8 mouse cellular contexts compared by ENCODE assay signal in genomic region chr7:119076712-119077619, GRCm38 (mm10).
A peak's percentile ranks its signal among the peaks of the same experiment; 100 is the strongest.
DNase-seq lines count a peak whose midpoint lies in the region; ATAC-seq lines count a peak whose summit lies in the region.

No protein-coding gene starts in this region.

- peak; percentile 21 to 50 for DNase-seq in cerebellum, postnatal 10 days
- DNase-seq in ZHBTc4 (ENCODE audit: low read depth, low spot score) = peak; percentile 42
- peak; percentile 7 for DNase-seq in lung, postnatal 14 days
- DNase-seq in left cerebral cortex, adult 11 months (ENCODE audit: low spot score) = no peak
- no peak for DNase-seq in right cerebral cortex, postnatal 36 days (ENCODE audit: low spot score in 2 of 2)

- 0 out of 2 replicates have a peak overlapping the region, but pooled peaks have one; percentile 6 for H3K4me2 ChIP-seq in hindbrain, embryonic 15.5 days

- no peak overlapping the region for H3K9ac ChIP-seq in hindbrain, embryonic 15.5 days

- H3K4me1 ChIP-seq in hindbrain, embryonic 15.5 days (replicated peaks) = 0 out of 2 replicates have a peak, but pooled peaks cover 4% of the 10 kb centered on the region

- H3K9me3 ChIP-seq in hindbrain, embryonic 15.5 days = no peaks in the 10 kb centered on the region

- H3K27ac ChIP-seq in hindbrain, embryonic 15.5 days (replicated peaks) = peak overlapping the region; percentile 23; the same call in 1 of the 2 replicates

- ATAC-seq in cerebellum, adult (ENCODE audit: insufficient number of reproducible peaks, low FRiP score, low TSS enrichment) = no peak
- ATAC-seq in hindbrain, embryonic 15.5 days (ENCODE audit: low FRiP score, low read depth) = peak; percentile 86
- no peak for ATAC-seq in megakaryocyte-erythroid progenitor cell, adult 5-6 weeks (replicated peaks; ENCODE audit: low FRiP score, low TSS enrichment, poor library complexity, severe bottlenecking)

- 54% methylated on average over 12 of the region's 12 CpGs for WGBS in hindbrain, embryonic 15.5 days

- no peaks in the 10 kb centered on the region for H3K36me3 ChIP-seq in hindbrain, embryonic 15.5 days

- H3K4me3 ChIP-seq in hindbrain, embryonic 15.5 days = no peak overlapping the region

- H3K27me3 ChIP-seq in hindbrain, embryonic 15.5 days = no peaks in the 10 kb centered on the region

Comparison
In these comparisons a context has a peak if more than half of its experiments do, and no peak if none do; other contexts are left out.
1. DNase-seq: peak in cerebellum, postnatal 10 days (2 of 2), ZHBTc4 (single experiment) and lung, postnatal 14 days (single experiment); none in left cerebral cortex, adult 11 months (single experiment) and right cerebral cortex, postnatal 36 days (0 of 2).